Mouse (Mus musculus) left cerebral cortex, postnatal 25 days (tissue): Measurements from ENCODE around the gene Fbxo4. TPM values are rescaled to one million over a fixed set of nuclear protein-coding genes. Genes with fewer than 3 reads are reported as not detected.

ENCODE experiments used
- DNase-seq, 2 experiments: peaks; one replicate each; pipeline ENCODE4 v3.0.0; 2022; ENCODE audit warnings: low spot score in 2 of 2, mixed read lengths in 1 of 2
- intact Hi-C: fragments of 180-260 bp; cut with DNase I; formaldehyde crosslinking; loops from one replicate; pipeline ENCODE4 v1.15.1; 2025
- total RNA-seq, 2 experiments: library from RNA; stranded (reverse); gene quantifications; 2 replicates each; pipeline ENCODE4 v1.2.3; 2021

Gene Fbxo4
- total RNA-seq, 2 experiments from 2014 or later: 7.8 to 8.5 TPM

DNA sequence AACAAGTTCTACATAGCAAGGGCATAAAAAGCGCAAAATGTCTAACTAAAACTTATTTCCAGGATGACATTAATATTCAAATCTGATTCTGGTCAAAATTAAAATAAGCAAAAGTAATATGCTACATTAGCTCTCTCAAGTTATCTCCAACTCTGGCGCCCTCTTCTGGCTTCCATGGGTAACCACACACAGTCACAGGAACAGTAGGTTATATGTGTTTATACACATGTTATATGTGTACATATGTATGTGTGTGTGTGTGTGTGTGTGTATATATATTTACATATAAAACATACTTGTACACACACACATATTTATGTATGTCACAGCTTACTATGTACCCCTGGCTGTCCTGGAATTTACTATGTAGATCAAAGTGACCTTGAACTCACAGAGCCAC, 8.6 kb upstream of the Fbxo4 start:
- intact Hi-C loops: no loop called here
- DNase-seq: peak in 1 of 2 experiments; percentile 21

DNA sequence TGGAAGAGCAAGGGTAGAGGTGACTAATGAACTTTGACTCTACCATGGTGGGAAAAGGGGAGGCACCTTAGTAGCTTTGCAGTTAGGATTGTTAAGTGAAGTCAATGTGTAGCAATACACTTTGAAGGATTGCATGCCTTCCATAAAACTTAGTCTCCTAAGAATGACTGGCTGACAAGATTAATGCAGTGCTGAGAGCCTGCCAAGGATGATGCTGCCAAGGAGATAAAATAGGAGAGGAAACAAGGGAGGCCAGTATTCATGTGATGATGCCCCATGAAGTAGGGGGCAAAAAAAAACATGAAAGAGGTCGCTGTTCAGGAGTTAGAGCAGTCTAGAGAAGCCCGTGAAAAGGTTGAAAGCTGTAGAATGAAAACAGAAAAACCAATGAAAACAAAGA, 5.5 kb upstream of the Fbxo4 start:
- DNase-seq: no peak
- intact Hi-C loops: no loop called here

DNA sequence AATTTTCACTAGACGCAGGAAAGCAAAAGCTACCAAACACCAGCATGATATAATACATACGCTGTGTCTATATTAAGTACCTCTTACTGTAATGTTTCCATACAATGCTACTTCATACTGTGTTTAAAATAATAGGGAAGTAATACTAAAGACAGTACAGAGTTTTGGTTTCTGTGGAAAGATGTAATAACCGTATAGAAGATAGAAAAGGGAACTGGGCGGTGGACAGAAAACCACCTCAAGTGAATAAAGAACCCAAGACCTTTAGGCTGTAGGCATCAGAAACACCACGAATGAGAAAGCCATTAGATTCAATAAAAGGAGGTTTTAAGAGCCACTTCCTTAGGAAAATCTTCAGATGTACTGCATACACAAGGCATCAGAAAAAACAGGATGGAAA, 3.4 kb upstream of the Fbxo4 start:
- DNase-seq: no peak
- intact Hi-C loops: no loop called here

DNA sequence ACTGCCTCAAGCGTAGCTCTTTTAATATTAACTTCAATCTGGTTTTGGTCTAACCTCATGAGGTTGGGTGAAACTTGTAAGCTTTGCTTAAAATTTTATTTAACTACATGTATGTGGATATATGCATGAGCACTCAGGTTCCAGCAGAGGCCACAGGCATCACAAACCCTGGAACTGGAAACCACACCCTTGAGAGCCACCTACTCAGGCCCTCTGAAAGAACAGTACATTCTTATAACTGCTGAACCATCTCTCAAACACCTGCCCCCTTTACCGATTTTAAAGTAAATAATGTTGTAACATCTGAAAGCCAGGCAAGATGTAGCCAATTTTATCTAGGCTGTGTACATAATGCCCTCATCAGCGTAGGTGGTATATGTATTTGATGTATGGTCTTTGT, 498 bp upstream of the Fbxo4 start:
- intact Hi-C loops: loop anchor here (5.0 kb wide), 2 partner anchors 47 to 62 kb away; partner anchors contain the start of gene Oxct1

DNA sequence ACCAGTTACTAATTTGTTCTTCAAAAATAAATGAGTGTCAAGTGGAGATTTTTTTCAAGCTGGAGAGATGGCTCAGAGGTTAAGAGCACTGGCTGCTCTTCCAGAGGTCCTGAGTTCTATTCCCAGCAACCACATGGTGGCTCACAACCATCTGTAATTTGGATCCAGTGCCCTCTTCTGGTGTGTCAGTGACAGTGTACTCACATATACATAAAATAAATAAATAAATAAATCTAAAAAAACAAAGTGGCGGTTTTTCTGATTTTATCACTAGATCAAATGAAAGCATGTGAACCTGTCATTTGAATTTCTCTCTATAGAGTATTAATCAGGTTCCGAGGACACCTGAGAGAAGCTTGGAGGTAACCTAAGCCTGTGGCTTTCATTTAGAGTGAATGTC, 1.1 kb downstream of the Fbxo4 start:
- no peak for DNase-seq
- intact Hi-C loops: loop anchor here (5.0 kb wide), 2 partner anchors 49 to 64 kb away; partner anchors contain the start of gene Oxct1

More for the DNA sequence above, 498 bp upstream of the Fbxo4 start:
- DNase-seq: peak in 1 of 2 experiments; percentile 9

DNA sequence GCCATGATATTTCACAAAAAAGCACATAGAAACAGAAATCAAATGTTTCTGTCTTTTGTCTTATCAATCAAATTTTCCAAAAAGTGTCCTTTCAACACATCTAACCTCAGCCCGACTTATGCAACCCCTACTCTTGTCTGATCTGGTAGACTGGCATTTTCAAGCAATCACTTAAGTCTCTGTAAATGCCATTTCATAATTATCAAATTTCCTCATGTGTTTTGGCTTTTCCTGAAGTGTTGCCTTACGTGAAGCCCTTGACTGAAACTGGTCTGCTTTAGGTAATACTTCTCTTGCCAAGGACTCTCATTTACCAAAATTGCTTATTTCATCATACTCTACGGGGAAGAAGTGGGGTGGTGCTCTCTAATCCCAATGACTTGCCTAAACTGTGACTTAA, 6.1 kb downstream of the Fbxo4 start:
- intact Hi-C loops: no loop called here
- DNase-seq: no peak

DNA sequence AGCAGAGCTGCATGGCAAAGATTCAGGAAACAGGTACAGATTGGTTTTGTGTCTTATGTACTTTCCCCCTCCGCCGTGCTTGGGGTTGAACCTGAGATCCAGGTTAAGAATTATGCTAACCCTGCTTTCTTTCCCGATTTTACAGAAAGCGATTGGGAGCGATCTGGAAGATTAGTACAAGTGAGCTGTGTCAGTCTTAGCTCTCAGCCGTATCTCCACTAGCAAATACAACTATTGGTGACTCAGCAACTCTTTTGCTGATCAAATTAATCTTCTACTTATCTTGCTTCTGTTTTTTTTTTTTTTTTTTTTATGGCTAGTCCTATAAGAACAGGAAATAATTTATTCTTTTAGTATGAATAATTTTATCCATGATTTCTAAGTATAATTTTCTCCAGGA, 9.2 kb downstream of the Fbxo4 start:
- DNase-seq: no peak
- intact Hi-C loops: no loop called here

DNA sequence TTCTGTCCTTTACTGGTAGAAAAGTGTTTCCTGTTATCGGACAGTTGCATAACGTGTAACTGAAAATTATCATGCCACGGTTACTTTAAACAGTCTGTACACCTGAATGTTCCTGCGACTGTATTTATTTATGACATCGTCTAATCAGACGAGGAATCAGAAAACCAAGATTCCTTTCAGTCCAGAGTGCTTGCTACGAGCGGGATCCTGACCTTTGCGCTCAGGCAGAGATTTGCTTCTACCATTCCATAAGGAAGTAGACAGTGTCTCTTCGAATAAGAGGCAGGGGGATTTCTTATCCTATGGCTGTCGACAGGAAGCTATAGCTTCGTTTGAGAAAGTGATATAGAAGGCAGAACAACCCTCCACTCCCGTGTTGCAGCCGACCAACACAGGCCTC, 9.6 kb downstream of the Fbxo4 start:
- no peak for DNase-seq
- intact Hi-C loops: no loop called here

DNA sequence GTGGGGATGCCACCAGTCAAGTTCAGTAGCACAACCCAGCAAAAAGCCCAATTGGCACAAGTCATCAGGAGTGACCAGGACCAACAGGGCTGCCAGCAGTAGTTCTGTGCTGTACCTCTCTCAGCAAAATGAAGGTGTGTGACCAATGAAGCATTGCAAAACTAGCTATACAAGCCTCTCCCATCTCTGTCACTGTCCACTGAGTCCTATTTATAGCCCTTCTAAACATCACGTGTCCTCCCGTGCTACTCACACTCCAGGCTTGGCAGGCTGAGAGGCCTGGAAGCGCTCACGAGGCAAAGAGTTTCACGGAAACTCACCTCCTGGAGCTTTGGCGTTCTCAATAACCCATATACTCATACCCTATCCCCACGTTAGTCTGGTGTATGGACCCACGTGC, 17.1 kb downstream of the Fbxo4 start:
- DNase-seq: no peak
- intact Hi-C loops: no loop called here

DNA sequence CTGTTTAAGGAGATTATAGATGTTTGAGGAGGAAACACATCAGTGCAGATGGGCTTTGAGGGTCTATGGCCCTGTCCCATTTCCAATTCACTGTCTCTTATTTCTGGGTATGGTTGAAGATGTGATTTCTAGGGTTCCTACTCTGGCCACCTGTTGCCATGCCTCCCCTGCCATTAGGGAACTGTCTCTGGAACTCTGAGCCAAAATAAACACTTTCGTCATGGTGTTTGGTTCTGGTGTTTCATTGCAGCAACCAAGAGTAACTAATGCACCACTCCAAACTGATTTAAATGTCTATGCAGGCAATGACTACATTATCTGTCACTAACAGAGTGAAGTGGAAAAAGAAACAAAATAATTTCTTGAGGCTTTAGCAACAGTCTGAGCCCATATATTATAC, 19.3 kb downstream of the Fbxo4 start:
- intact Hi-C loops: no loop called here
- no peak for DNase-seq

DNA sequence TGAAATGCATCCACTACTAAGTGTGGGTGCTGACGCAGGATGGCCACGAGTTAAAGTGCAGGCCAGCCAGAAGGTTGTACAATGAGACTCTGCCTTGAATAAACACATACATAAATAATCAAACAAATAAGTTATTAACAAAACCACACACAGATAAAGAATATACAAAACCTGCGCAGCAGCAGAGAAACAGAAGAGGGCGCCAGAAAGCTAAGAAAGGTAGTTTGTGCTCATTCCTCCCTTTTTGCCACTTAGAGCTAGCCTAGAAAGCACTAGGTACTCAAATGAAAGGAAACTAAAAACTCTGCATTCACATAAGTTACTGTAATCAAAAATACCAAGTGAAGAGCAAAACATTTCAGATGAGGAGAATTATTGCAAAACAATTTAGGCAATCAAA, 21.4 kb downstream of the Fbxo4 start:
- intact Hi-C loops: loop anchor here (5.0 kb wide), 2 partner anchors 69 to 84 kb away; partner anchors contain the start of gene Oxct1
- peak; percentile 52 to 66 for DNase-seq

DNA sequence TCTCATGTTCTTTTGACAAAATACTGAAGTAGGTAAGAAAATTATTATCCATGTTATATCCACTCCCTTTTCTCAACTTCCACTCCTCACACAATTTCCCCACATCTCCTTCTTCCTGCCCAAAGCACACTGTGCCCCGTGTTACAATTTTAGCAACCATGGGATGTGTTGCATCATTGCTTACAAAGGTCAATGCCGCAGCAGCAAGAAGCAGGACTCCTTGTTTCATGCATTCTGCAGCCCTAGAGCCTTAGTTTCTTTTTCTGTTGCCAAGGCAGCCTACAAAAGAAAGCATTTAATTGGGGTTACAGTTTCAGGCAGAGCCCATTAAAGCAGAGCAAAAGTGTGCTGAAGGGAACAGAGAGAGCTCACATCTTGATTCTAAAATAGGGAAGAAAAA, 24.4 kb downstream of the Fbxo4 start:
- intact Hi-C loops: loop anchor here (5.0 kb wide), 2 partner anchors 72 to 87 kb away; partner anchors contain the start of gene Oxct1
- peak; percentile 17 to 38 for DNase-seq

DNA sequence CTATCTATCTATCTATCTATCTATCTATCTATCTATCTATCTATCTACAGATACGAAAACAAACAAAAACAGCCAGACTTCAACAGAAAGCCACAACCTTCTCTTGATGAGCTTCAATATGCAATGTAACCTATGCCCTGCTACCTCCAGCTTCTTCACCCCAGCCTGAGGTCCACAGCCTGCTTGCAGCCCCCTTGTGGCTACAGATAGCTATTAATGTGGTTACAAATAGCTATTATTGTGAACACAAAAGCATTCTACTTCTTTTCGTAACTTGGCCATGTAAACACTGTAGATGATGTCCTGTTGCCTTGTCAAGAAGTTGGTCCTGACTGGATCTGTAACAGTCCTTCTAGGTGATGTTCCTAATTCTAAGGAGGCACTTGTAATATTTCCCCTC, 41.2 kb downstream of the Fbxo4 start:
- DNase-seq: no peak
- intact Hi-C loops: no loop called here

DNA sequence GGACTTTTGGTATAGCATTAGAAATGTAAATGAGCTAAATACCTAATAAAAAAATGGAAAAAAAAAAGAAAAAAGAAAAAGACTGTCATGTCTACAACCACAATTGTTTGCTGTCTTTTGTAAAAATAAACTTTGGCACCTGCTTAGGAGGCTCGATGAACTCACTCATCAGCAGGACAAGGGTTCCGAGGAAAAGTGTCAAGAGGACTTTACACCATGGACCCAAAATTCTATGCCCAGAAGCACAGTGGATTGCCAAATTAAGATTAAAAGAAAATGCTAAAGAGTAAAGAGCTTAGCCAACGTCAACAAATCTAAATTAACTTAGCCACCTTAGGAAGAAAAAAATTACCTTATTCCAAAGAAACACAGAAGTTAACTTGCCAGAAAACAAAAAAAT, 43.3 kb downstream of the Fbxo4 start:
- intact Hi-C loops: no loop called here
- no peak for DNase-seq

DNA sequence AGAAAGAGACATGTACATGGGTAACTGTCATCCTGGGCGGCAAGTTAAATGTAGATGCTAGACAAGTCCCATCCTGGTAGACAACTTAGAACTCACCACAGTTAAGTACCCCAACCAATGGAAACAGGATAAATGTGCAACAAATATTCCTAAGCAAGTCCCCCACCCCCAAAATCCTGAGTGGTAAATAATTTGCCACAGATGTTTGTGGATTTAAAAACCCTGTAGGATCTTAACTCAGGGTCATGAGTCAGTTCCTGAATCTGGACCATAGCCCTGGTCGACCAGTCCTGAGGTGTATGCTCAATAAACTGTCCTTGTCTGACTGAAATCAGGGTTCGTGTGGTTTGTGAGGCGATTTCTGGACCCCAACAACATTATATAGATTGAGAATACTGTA, 45.9 kb downstream of the Fbxo4 start:
- intact Hi-C loops: no loop called here
- DNase-seq: no peak

DNA sequence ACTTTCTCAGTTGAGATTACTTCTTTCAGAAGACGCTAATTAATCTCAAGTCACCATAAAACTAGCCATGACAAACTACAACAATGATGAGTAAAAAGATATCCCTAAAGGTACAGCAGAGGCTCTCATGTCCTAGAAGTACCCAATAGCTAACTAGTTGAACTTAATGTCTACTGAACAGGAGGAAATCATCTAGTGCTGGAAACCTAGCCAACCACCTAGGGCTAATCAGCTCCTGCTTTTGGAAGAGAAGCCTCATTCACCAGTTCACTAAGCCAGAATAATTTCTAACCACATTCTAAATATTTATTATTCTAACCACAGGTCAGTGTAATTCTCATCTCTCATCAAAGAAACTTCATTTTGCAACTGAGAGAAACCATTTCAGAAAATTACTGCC, 47.4 kb downstream of the Fbxo4 start:
- intact Hi-C loops: no loop called here
- DNase-seq: no peak

Other genes starting within 250 kb of the Fbxo4 start
- 10 to 100 TPM; 43.8 to 49.9 TPM for gene AW549877, start 16.2 kb upstream of the Fbxo4 start, total RNA-seq
- 100 to 1,000 TPM; 369 to 401 TPM for gene Oxct1, start 46.8 kb upstream of the Fbxo4 start, total RNA-seq